Mouse (Mus musculus) hindbrain, embryonic 11.5 days (tissue): ENCODE measurements around the gene Gstp1. TPM values are rescaled to one million over a fixed set of nuclear protein-coding genes. Genes with fewer than 3 reads are reported as not detected.
"Not testable (repeated sequence)": the region's sequence is repeated elsewhere in the genome, so short reads cannot be mapped to it uniquely, and the experiment has no call there.

Experiments used
- ATAC-seq: fragments of 200-750 bp; cut with Nextera tagmentation; 2 replicates; pipeline ENCODE4 v1.8.0; 2017; ENCODE audit warnings: mild to moderate bottlenecking, moderate TSS enrichment, moderate library complexity; ENCODE audit not compliant: low FRiP score
- DNase-seq: peaks from one replicate; pipeline ENCODE4 v3.0.0-alpha.2; 2015; ENCODE audit warnings: low spot score
- H3K27ac ChIP-seq: fragments of 300-500 bp; sonication (generic); 2 replicates; pipeline ENCODE4 v1.5.1; 2014; ENCODE audit warnings: mild to moderate bottlenecking, low read depth, low read length
- H3K27me3 ChIP-seq: fragments of 300-500 bp; sonication (generic); 2 replicates; pipeline ENCODE4 v1.6.1; 2014; ENCODE audit warnings: mild to moderate bottlenecking, low read length, moderate library complexity, mixed read lengths; ENCODE audit not compliant: control insufficient read depth, insufficient read depth
- H3K36me3 ChIP-seq: fragments of 300-500 bp; sonication (generic); 2 replicates; pipeline ENCODE4 v1.6.1; 2014; ENCODE audit warnings: mild to moderate bottlenecking, low read length, moderate library complexity, mixed read lengths; ENCODE audit not compliant: control insufficient read depth, insufficient read depth
- H3K4me1 ChIP-seq: fragments of 300-500 bp; sonication (generic); replicated peaks from 2 replicates; pipeline ENCODE4 v1.6.1; 2014; ENCODE audit warnings: low read length, mixed read lengths; ENCODE audit not compliant: control insufficient read depth, insufficient read depth
- H3K4me2 ChIP-seq: fragments of 300-500 bp; sonication (generic); replicated peaks from 2 replicates; pipeline ENCODE4 v1.6.1; 2014; ENCODE audit warnings: mild to moderate bottlenecking, low read depth, low read length
- H3K4me3 ChIP-seq: fragments of 300-500 bp; sonication (generic); 2 replicates; pipeline ENCODE4 v1.5.1; 2014; ENCODE audit warnings: low read depth, low read length
- H3K9ac ChIP-seq: fragments of 300-500 bp; sonication (generic); 2 replicates; pipeline ENCODE4 v1.6.1; 2014; ENCODE audit warnings: low read depth, low read length
- H3K9me3 ChIP-seq: fragments of 300-500 bp; sonication (generic); 2 replicates; pipeline ENCODE4 v1.6.1; 2016; ENCODE audit warnings: low read length; ENCODE audit not compliant: control insufficient read depth
- WGBS: fragments of 180-500 bp; shearing (Covaris S2); extraction: QIAGEN DNeasy Blood & Tissue Kit; methylation state at CpG from one replicate; pipeline ENCODE4 v1.1.7; 2014; 5-methylcytosine and 5-hydroxymethylcytosine counted together
- polyA plus RNA-seq: library from polyadenylated mRNA; unstranded; fragments of >200 nt; fragmentation: Nextera tagmentation; extraction: Ambion mirVana; gene quantifications from 2 replicates; pipeline ENCODE4 v1.2.1, GENCODE M21; 2014

Gstp1 gene
- polyA plus RNA-seq, 1 experiment from 2014 or later, result 348 TPM

GRCm38 (mm10) chr19:4037154-4037787 lies 514 bp downstream of the Gstp1 start:
- peak; percentile 38; the same call in 1 of the 2 replicates for ATAC-seq

GRCm38 (mm10) chr19:4036327-4037045 lies 1.3 kb downstream of the Gstp1 start:
- H3K9ac ChIP-seq, result no peak overlapping the region; the same call in 1 of the 2 replicates
- no peaks in the 10 kb centered on the region for H3K9me3 ChIP-seq
- H3K27ac ChIP-seq, result no peak overlapping the region
- DNase-seq, result peak; percentile 28
- no peak overlapping the region for H3K4me2 ChIP-seq
- no peak overlapping the region for H3K4me3 ChIP-seq
- H3K36me3 ChIP-seq, result no peaks in the 10 kb centered on the region
- no peaks in the 10 kb centered on the region for H3K4me1 ChIP-seq
- no peaks in the 10 kb centered on the region for H3K27me3 ChIP-seq
- 0 out of 2 replicates have a peak, but pooled peaks have one; percentile 10 for ATAC-seq
- WGBS, result 75% methylated on average over 12 of the region's 12 CpGs

More at GRCm38 (mm10) chr19:4037154-4037787, 514 bp downstream of the Gstp1 start:
- not testable (repeated sequence) for H3K4me1 ChIP-seq, H3K27ac ChIP-seq, DNase-seq, H3K27me3 ChIP-seq, H3K36me3 ChIP-seq, H3K9me3 ChIP-seq
- 29% methylated on average over 7 of the region's 8 CpGs for WGBS
- H3K9ac ChIP-seq, result peak overlapping the region; percentile 70
- H3K4me3 ChIP-seq, result peak overlapping the region; percentile 61
- peak overlapping the region; percentile 66 for H3K4me2 ChIP-seq

GRCm38 (mm10) chr19:4033742-4034141 lies 4.0 kb downstream of the Gstp1 start:
- no peak overlapping the region for H3K9ac ChIP-seq
- H3K36me3 ChIP-seq, result no peaks in the 10 kb centered on the region
- H3K4me1 ChIP-seq, result no peaks in the 10 kb centered on the region
- 78% methylated on average over 5 of the region's 5 CpGs for WGBS
- H3K27ac ChIP-seq, result no peak overlapping the region
- ATAC-seq (no peak), DNase-seq (no peak)
- no peak overlapping the region for H3K4me2 ChIP-seq
- H3K9me3 ChIP-seq, result no peaks in the 10 kb centered on the region
- no peak overlapping the region for H3K4me3 ChIP-seq
- H3K27me3 ChIP-seq, result no peaks in the 10 kb centered on the region

GRCm38 (mm10) chr19:4033298-4033697 lies 4.5 kb downstream of the Gstp1 start:
- Histone ChIP-seq H3K4me1 (no peaks in the 10 kb centered on the region), H3K9me3 (no peaks in the 10 kb centered on the region), H3K27me3 (no peaks in the 10 kb centered on the region), H3K36me3 (no peaks in the 10 kb centered on the region), H3K4me3 (no peak overlapping the region), H3K27ac (no peak overlapping the region), H3K9ac (no peak overlapping the region), H3K4me2 (no peak overlapping the region)
- WGBS, result 73% methylated on average over 3 of the region's 3 CpGs
- ATAC-seq (no peak), DNase-seq (no peak)

GRCm38 (mm10) chr19:4032668-4033067 lies 5.1 kb downstream of the Gstp1 start:
- 50% methylated on average over 7 of the region's 7 CpGs for WGBS
- H3K4me2 ChIP-seq, result no peak overlapping the region
- H3K9me3 ChIP-seq, result no peaks in the 10 kb centered on the region
- no peak for ATAC-seq
- no peak for DNase-seq
- no peak overlapping the region for H3K27ac ChIP-seq
- no peak overlapping the region for H3K9ac ChIP-seq
- H3K27me3 ChIP-seq, result no peaks in the 10 kb centered on the region
- H3K36me3 ChIP-seq, result no peaks in the 10 kb centered on the region
- H3K4me1 ChIP-seq, result no peaks in the 10 kb centered on the region
- H3K4me3 ChIP-seq, result no peak overlapping the region

GRCm38 (mm10) chr19:4027576-4027975 lies 10.2 kb downstream of the Gstp1 start:
- Histone ChIP-seq H3K27ac (no peak overlapping the region), H3K36me3 (no peaks in the 10 kb centered on the region), H3K4me2 (no peak overlapping the region), H3K4me3 (no peak overlapping the region), H3K9me3 (no peaks in the 10 kb centered on the region), H3K9ac (no peak overlapping the region), H3K27me3 (no peaks in the 10 kb centered on the region), H3K4me1 (no peaks in the 10 kb centered on the region)
- no peak for DNase-seq
- ATAC-seq, result no peak

GRCm38 (mm10) chr19:4023185-4023584 lies 14.6 kb downstream of the Gstp1 start:
- no peaks in the 10 kb centered on the region for H3K36me3 ChIP-seq
- H3K4me3 ChIP-seq, result no peak overlapping the region
- no peaks in the 10 kb centered on the region for H3K4me1 ChIP-seq
- H3K4me2 ChIP-seq, result no peak overlapping the region
- no peak overlapping the region for H3K27ac ChIP-seq
- no peaks in the 10 kb centered on the region for H3K27me3 ChIP-seq
- H3K9ac ChIP-seq, result no peak overlapping the region
- ATAC-seq (no peak), DNase-seq (no peak)
- H3K9me3 ChIP-seq, result no peaks in the 10 kb centered on the region
- 83% methylated on average over 7 of the region's 7 CpGs for WGBS

GRCm38 (mm10) chr19:4018743-4019583 lies 18.8 kb downstream of the Gstp1 start:
- Histone ChIP-seq H3K27me3 (no peaks in the 10 kb centered on the region), H3K4me2 (no peak overlapping the region), H3K4me3 (no peak overlapping the region), H3K4me1 (no peaks in the 10 kb centered on the region), H3K9me3 (no peaks in the 10 kb centered on the region), H3K36me3 (no peaks in the 10 kb centered on the region), H3K9ac (no peak overlapping the region), H3K27ac (no peak overlapping the region)
- DNase-seq, result peak; percentile 71
- ATAC-seq, result peak; percentile 35; the same call in 1 of the 2 replicates
- 37% methylated on average over 18 of the region's 18 CpGs for WGBS
